Mouse (Mus musculus): ENCODE data around the gene AI661453. TPM values are rescaled to one million over a fixed set of nuclear protein-coding genes. Genes with fewer than 3 reads are reported as not detected.

Gene AI661453
- total and polyA plus RNA-seq, 2 experiments from 2014 or later = 0.19 to 0.93 TPM

DNA sequence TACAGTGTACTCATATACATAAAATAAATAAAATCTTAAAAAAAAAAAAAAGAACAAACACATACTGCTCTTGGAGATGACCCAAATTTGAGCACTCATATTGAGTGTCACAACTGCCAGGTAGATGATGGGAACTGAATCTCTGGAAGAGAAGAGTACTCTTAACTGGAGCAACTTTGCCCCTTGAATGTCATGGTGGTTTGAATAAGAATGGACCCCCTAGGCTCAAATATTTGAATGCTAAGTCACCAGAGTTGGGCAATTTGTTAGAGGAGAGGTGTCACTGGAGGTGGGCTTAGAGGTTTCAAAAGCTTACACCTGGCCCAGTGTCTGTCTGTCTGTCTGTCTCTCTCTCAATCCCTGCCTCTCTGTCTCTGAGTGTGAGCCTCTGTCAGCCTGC is 67.3 kb downstream of the AI661453 start:
- no peak for ATAC-seq (ENCODE audit: low FRiP score)
- no peaks in the 10 kb centered on the region for H3K36me3 ChIP-seq (ENCODE audit: insufficient read depth, low read length)
- no peak overlapping the region for H3K9ac ChIP-seq (replicated peaks; ENCODE audit: low read length, poor library complexity, severe bottlenecking)
- no peak for DNase-seq (ENCODE audit: low spot score)
- no peak overlapping the region for H3K27ac ChIP-seq (ENCODE audit: low read depth, low read length)
- TF ChIP-seq CTCF (IDR thresholded peaks at IDR 0.05) = no peak
- H3K27me3 ChIP-seq (ENCODE audit: insufficient read depth, low read length) = no peaks in the 10 kb centered on the region
- H3K9me3 ChIP-seq (ENCODE audit: low read length) = no peaks in the 10 kb centered on the region
- H3K4me1 ChIP-seq (ENCODE audit: insufficient read depth, low read length) = peaks cover 6% of the 10 kb centered on the region; the same call in 1 of the 2 replicates
- no peak overlapping the region for H3K4me2 ChIP-seq (ENCODE audit: low read depth, low read length, poor library complexity, severe bottlenecking)
- H3K4me3 ChIP-seq (ENCODE audit: low read depth, low read length) = no peak overlapping the region

DNA sequence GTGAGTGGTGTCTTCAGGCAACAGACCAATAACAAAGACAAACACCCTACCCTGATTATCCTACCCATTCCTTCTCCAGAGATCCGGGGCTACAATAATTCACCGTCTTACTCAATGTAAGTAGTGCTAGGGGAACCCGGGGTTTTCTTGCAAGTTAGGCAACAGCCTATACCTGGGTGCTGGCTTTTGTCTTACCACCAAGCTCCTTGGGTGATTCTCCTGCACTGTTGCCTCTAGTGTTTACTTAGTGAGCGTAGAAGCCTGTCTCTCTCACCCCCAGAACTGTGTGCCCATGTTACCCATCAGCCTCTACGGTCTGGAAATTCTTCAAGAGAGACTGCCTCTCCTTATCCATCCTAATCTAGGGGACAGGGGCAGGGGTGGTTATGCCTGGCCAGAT is 67.8 kb downstream of the AI661453 start:
- no peaks in the 10 kb centered on the region for H3K9me3 ChIP-seq (ENCODE audit: low read length)
- H3K4me3 ChIP-seq (ENCODE audit: low read depth, low read length) = no peak overlapping the region
- H3K27me3 ChIP-seq (ENCODE audit: insufficient read depth, low read length) = no peaks in the 10 kb centered on the region
- no peak overlapping the region for H3K4me2 ChIP-seq (ENCODE audit: low read depth, low read length, poor library complexity, severe bottlenecking)
- ATAC-seq (ENCODE audit: low FRiP score) (no peak), DNase-seq (ENCODE audit: low spot score) (no peak)
- no peaks in the 10 kb centered on the region for H3K36me3 ChIP-seq (ENCODE audit: insufficient read depth, low read length)
- H3K27ac ChIP-seq (ENCODE audit: low read depth, low read length) = no peak overlapping the region
- no peak overlapping the region for H3K9ac ChIP-seq (replicated peaks; ENCODE audit: low read length, poor library complexity, severe bottlenecking)
- no peak for TF ChIP-seq CTCF (IDR thresholded peaks at IDR 0.05)
- peaks cover 6% of the 10 kb centered on the region; the same call in 1 of the 2 replicates for H3K4me1 ChIP-seq (ENCODE audit: insufficient read depth, low read length)
- 73% methylated on average over 5 of the region's 5 CpGs for WGBS

DNA sequence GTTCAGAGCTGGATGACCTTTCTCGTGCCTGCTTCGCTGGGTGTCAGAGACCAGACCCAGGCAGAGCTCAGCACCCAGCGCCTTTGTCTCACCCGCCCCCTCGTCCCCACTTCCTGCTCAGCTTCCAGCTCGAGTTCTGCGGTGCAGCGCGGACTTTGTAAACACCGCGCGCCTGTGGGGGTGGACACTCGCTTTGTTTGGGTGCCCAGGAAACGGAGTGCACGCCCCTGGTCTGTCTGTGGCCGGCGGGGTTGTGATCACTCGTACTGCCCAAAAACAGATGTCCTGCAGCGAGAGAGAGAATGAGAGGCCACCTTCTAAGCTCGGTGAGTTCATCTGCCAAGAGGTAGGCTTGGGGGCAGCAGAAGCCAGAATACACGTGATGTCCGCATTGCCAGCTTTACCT is 68.5 kb downstream of the AI661453 start, which contains the start of gene Ccnd3:
Ccnd3 (plus strand) TSS at position 111 of the 406 bp plus-strand sequence.
- TF ChIP-seq CTCF (IDR thresholded peaks at IDR 0.05) = no peak
- Histone ChIP-seq H3K4me3 (ENCODE audit: low read depth, low read length) (peak within 1 kb of the TSS; percentile 30), H3K4me1 (ENCODE audit: insufficient read depth, low read length) (peaks cover 6% of the 10 kb centered on the region; the same call in 1 of the 2 replicates), H3K27me3 (ENCODE audit: insufficient read depth, low read length) (no peaks in the 10 kb centered on the region), H3K27ac (ENCODE audit: low read depth, low read length) (no peak within 1 kb of the TSS), H3K4me2 (ENCODE audit: low read depth, low read length, poor library complexity, severe bottlenecking) (peak within 1 kb of the TSS; percentile 47), H3K9ac (replicated peaks; ENCODE audit: low read length, poor library complexity, severe bottlenecking) (0 out of 2 replicates have a peak within 1 kb of the TSS, but pooled peaks have one; percentile 14), H3K9me3 (ENCODE audit: low read length) (no peaks in the 10 kb centered on the region), H3K36me3 (ENCODE audit: insufficient read depth, low read length) (no peaks in the 10 kb centered on the region)
- WGBS = 4% methylated on average over 22 of the region's 22 CpGs
- DNase-seq (ENCODE audit: low spot score) (peak; percentile 28), ATAC-seq (ENCODE audit: low FRiP score) (no peak)

DNA sequence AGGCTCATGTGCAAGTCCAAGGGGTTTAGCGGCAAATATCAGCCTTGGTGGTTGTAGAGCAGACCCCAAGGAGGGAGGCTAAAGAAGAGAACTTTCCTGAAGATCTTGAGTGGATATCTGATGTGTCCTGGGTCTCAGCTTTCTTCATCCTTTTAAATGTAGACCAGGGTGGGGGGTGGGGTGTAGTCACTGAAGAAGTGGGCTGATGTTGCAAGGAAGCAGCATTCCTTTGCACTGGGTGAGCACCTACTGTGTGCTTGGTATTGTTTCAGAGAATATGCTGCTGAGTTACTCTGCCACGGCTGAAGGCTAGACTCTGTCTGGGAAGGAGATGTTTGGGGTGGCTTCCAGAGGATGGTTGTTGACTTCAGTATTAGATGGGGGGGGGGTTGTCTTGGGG is 69.2 kb downstream of the AI661453 start:
- Histone ChIP-seq H3K4me1 (ENCODE audit: insufficient read depth, low read length) (peaks cover 6% of the 10 kb centered on the region; the same call in 1 of the 2 replicates), H3K36me3 (ENCODE audit: insufficient read depth, low read length) (no peaks in the 10 kb centered on the region), H3K27ac (ENCODE audit: low read depth, low read length) (no peak overlapping the region), H3K9me3 (ENCODE audit: low read length) (no peaks in the 10 kb centered on the region), H3K4me2 (ENCODE audit: low read depth, low read length, poor library complexity, severe bottlenecking) (peak overlapping the region; percentile 47), H3K27me3 (ENCODE audit: insufficient read depth, low read length) (no peaks in the 10 kb centered on the region), H3K4me3 (ENCODE audit: low read depth, low read length) (peak overlapping the region; percentile 30), H3K9ac (replicated peaks; ENCODE audit: low read length, poor library complexity, severe bottlenecking) (no peak overlapping the region)
- TF ChIP-seq CTCF (IDR thresholded peaks at IDR 0.05) = no peak
- no peak for DNase-seq (ENCODE audit: low spot score)
- WGBS = 66% methylated on average over 2 of the region's 2 CpGs
- ATAC-seq (ENCODE audit: low FRiP score) = no peak

GRCm38 (mm10) chr17:47506042-47506441 is 69.6 kb downstream of the AI661453 start:
- WGBS = 91% methylated on average over 1 of the region's 1 CpGs
- Histone ChIP-seq H3K27me3 (ENCODE audit: insufficient read depth, low read length) (no peaks in the 10 kb centered on the region), H3K9me3 (ENCODE audit: low read length) (no peaks in the 10 kb centered on the region), H3K27ac (ENCODE audit: low read depth, low read length) (no peak overlapping the region), H3K4me1 (ENCODE audit: insufficient read depth, low read length) (peaks cover 5% of the 10 kb centered on the region; the same call in 1 of the 2 replicates), H3K4me2 (ENCODE audit: low read depth, low read length, poor library complexity, severe bottlenecking) (no peak overlapping the region), H3K4me3 (ENCODE audit: low read depth, low read length) (no peak overlapping the region), H3K9ac (replicated peaks; ENCODE audit: low read length, poor library complexity, severe bottlenecking) (no peak overlapping the region), H3K36me3 (ENCODE audit: insufficient read depth, low read length) (no peaks in the 10 kb centered on the region)
- TF ChIP-seq CTCF (IDR thresholded peaks at IDR 0.05) = no peak
- ATAC-seq (ENCODE audit: low FRiP score) (no peak), DNase-seq (ENCODE audit: low spot score) (no peak)

- DNase-seq (ENCODE audit: low spot score) (no peak), ATAC-seq (ENCODE audit: low FRiP score) (no peak)
- no peaks in the 10 kb centered on the region for H3K4me1 ChIP-seq (ENCODE audit: insufficient read depth, low read length)
- no peak overlapping the region for H3K4me2 ChIP-seq (ENCODE audit: low read depth, low read length, poor library complexity, severe bottlenecking)
- H3K9me3 ChIP-seq (ENCODE audit: low read length) = no peaks in the 10 kb centered on the region
- no peaks in the 10 kb centered on the region for H3K27me3 ChIP-seq (ENCODE audit: insufficient read depth, low read length)
- H3K9ac ChIP-seq (replicated peaks; ENCODE audit: low read length, poor library complexity, severe bottlenecking) = no peak overlapping the region
- no peaks in the 10 kb centered on the region for H3K36me3 ChIP-seq (ENCODE audit: insufficient read depth, low read length)
- no peak overlapping the region for H3K27ac ChIP-seq (ENCODE audit: low read depth, low read length)
- H3K4me3 ChIP-seq (ENCODE audit: low read depth, low read length) = no peak overlapping the region
- TF ChIP-seq CTCF (IDR thresholded peaks at IDR 0.05) = no peak
- 87% methylated on average over 4 of the region's 4 CpGs for WGBS
Observed at GRCm38 (mm10) chr17:47506697-47507096, 70.3 kb downstream of the AI661453 start.

Measured in midbrain, postnatal 0 days (tissue).